Mouse (Mus musculus) CH12.LX (cell line): ENCODE results near the gene Prrx2. TPM values are rescaled to one million over a fixed set of nuclear protein-coding genes. Genes with fewer than 3 reads are reported as not detected.

ENCODE experiments used
- DNase-seq: peaks from one replicate; pipeline ENCODE4 v3.0.0-alpha.2; 2013; ENCODE audit errors: extremely low read depth
- H3K27ac ChIP-seq: 2 replicates; pipeline ENCODE4 v1.5.1; 2012; ENCODE audit warnings: low read depth, mild to moderate bottlenecking, control low read depth, moderate library complexity; ENCODE audit not compliant: insufficient read depth
- H3K27me3 ChIP-seq: replicated peaks from 2 replicates; pipeline ENCODE3; 2012; ENCODE audit warnings: inconsistent platforms
- H3K36me3 ChIP-seq, 2 experiments: replicated peaks in 1 of 2; 2 replicates each; pipeline versions ENCODE3 to v1.6.1; 2012; ENCODE audit warnings: inconsistent platforms in 1 of 2, low read length in 1 of 2, mild to moderate bottlenecking in 1 of 2, mixed read lengths in 1 of 2, moderate library complexity in 1 of 2; ENCODE audit not compliant: control insufficient read depth in 1 of 2, insufficient read depth in 1 of 2
- H3K4me1 ChIP-seq, 2 experiments: 2 replicates each; pipeline ENCODE4 v1.6.1; 2012; ENCODE audit warnings: inconsistent platforms in 1 of 2, moderate library complexity in 1 of 2; ENCODE audit not compliant: insufficient read depth in 2 of 2, control insufficient read depth in 1 of 2
- H3K4me2 ChIP-seq: 2 replicates; pipeline ENCODE4 v1.6.1; 2012; ENCODE audit warnings: low read depth, mild to moderate bottlenecking, control low read depth; ENCODE audit not compliant: poor library complexity, insufficient read depth, severe bottlenecking
- H3K4me3 ChIP-seq, 3 experiments: fragments of 150-350 bp in 1 of 3; sonication (generic) in 1 of 3; replicated peaks in 1 of 3; 2 replicates each; pipeline versions ENCODE3 to v1.5.1; 2011 to 2012; ENCODE audit warnings: low read depth in 2 of 3, low read length in 2 of 3, mild to moderate bottlenecking in 2 of 3, moderate library complexity in 2 of 3, control low read depth in 1 of 3, improper control_type of control experiment in 1 of 3, inconsistent platforms in 1 of 3, mixed read lengths in 1 of 3; ENCODE audit not compliant: poor library complexity in 1 of 3
- H3K79me2 ChIP-seq: replicated peaks from 2 replicates; pipeline ENCODE4 v1.6.1; 2012; ENCODE audit warnings: mild to moderate bottlenecking, moderate library complexity; ENCODE audit not compliant: control insufficient read depth, poor library complexity, insufficient read depth, severe bottlenecking; ENCODE audit errors: extremely low read depth
- H3K9ac ChIP-seq: 2 replicates; pipeline ENCODE4 v1.6.1; 2012; ENCODE audit warnings: low read depth, mild to moderate bottlenecking, control low read depth, moderate library complexity; ENCODE audit not compliant: insufficient read depth
- H3K9me3 ChIP-seq: replicated peaks from 2 replicates; pipeline ENCODE3; 2012; ENCODE audit warnings: low read length, inconsistent platforms, mixed read lengths
- BHLHE40 ChIP-seq: IDR thresholded peaks from 2 replicates; pipeline ENCODE4 v1.6.1; 2011; ENCODE audit warnings: mild to moderate bottlenecking, low read depth, low read length, improper control_type of control experiment
- CHD1 ChIP-seq: IDR thresholded peaks from 2 replicates; pipeline ENCODE4 v1.6.1; 2012; ENCODE audit warnings: low read depth, low read length, improper control_type of control experiment, inconsistent platforms
- CHD2 ChIP-seq: IDR thresholded peaks from 2 replicates; pipeline ENCODE4 v1.6.1; 2011; ENCODE audit warnings: low read length, improper control_type of control experiment
- CTCF ChIP-seq, 2 experiments: IDR thresholded peaks in 1 of 2; conservative IDR thresholded peaks in 1 of 2; 2 replicates each; pipeline ENCODE4 v1.5.1; 2011 to 2012; ENCODE audit warnings: low read depth in 2 of 2, low read length in 2 of 2, improper control_type of control experiment in 1 of 2, inconsistent platforms in 1 of 2, mild to moderate bottlenecking in 1 of 2, moderate library complexity in 1 of 2
- E2F4 ChIP-seq: IDR thresholded peaks from 2 replicates; pipeline ENCODE4 v1.6.1; 2011; ENCODE audit warnings: low read depth, low read length, improper control_type of control experiment; ENCODE audit not compliant: insufficient replicate concordance
- ELF1 ChIP-seq: IDR thresholded peaks from 2 replicates; pipeline ENCODE4 v1.6.1; 2014; ENCODE audit warnings: low read depth, mild to moderate bottlenecking, inconsistent platforms, low read length, improper control_type of control experiment
- EP300 ChIP-seq: IDR thresholded peaks from 2 replicates; pipeline ENCODE4 v1.6.1; 2011; ENCODE audit warnings: low read length, improper control_type of control experiment
- ETS1 ChIP-seq: conservative IDR thresholded peaks from 2 replicates; pipeline ENCODE4 v1.6.1; 2012; ENCODE audit warnings: low read depth, mild to moderate bottlenecking, inconsistent platforms, low read length, improper control_type of control experiment, moderate library complexity
- GABPA ChIP-seq: IDR thresholded peaks from 2 replicates; pipeline ENCODE4 v1.6.1; 2012; ENCODE audit warnings: low read depth, low read length, improper control_type of control experiment, inconsistent platforms; ENCODE audit not compliant: insufficient replicate concordance
- HCFC1 ChIP-seq: IDR thresholded peaks from 2 replicates; pipeline ENCODE4 v1.6.1; 2012; ENCODE audit warnings: low read depth, mild to moderate bottlenecking, inconsistent platforms, low read length, improper control_type of control experiment
- IRF4 ChIP-seq: IDR thresholded peaks from 2 replicates; pipeline ENCODE4 v1.6.1; 2014; ENCODE audit warnings: low read depth, mild to moderate bottlenecking, inconsistent platforms, low read length, improper control_type of control experiment
- JUN ChIP-seq: IDR thresholded peaks from 2 replicates; pipeline ENCODE4 v1.6.1; 2011; ENCODE audit warnings: low read depth, mild to moderate bottlenecking, low read length, improper control_type of control experiment, moderate library complexity; ENCODE audit not compliant: insufficient read depth
- JUND ChIP-seq: conservative IDR thresholded peaks from 2 replicates; pipeline ENCODE4 v1.6.1; 2011; ENCODE audit warnings: low read depth, low read length, improper control_type of control experiment
- KAT2A ChIP-seq: IDR thresholded peaks from 2 replicates; pipeline ENCODE4 v1.6.1; 2012; ENCODE audit warnings: low read length, improper control_type of control experiment, inconsistent platforms; ENCODE audit not compliant: insufficient replicate concordance
- MAFK ChIP-seq: IDR thresholded peaks from 2 replicates; pipeline ENCODE4 v1.6.1; 2011; ENCODE audit warnings: low read length, improper control_type of control experiment; ENCODE audit not compliant: insufficient replicate concordance
- MAX ChIP-seq: IDR thresholded peaks from 2 replicates; pipeline ENCODE4 v1.6.1; 2011; ENCODE audit warnings: low read length, improper control_type of control experiment
- MAZ ChIP-seq: IDR thresholded peaks from 2 replicates; pipeline ENCODE4 v1.6.1; 2012; ENCODE audit warnings: low read depth, mild to moderate bottlenecking, inconsistent platforms, low read length, improper control_type of control experiment, moderate library complexity
- MEF2A ChIP-seq: IDR thresholded peaks from 2 replicates; pipeline ENCODE4 v1.6.1; 2014; ENCODE audit warnings: low read depth, mild to moderate bottlenecking, inconsistent platforms, low read length, improper control_type of control experiment, borderline replicate concordance
- MXI1 ChIP-seq: IDR thresholded peaks from 2 replicates; pipeline ENCODE4 v1.6.1; 2011; ENCODE audit warnings: mild to moderate bottlenecking, low read depth, low read length, improper control_type of control experiment
- MYC ChIP-seq: IDR thresholded peaks from 2 replicates; pipeline ENCODE4 v1.6.1; 2011; ENCODE audit warnings: low read depth, mild to moderate bottlenecking, improper control_type of control experiment, low read length
- NELFE ChIP-seq: IDR thresholded peaks from 2 replicates; pipeline ENCODE4 v1.6.1; 2011; ENCODE audit warnings: low read depth, low read length, improper control_type of control experiment
- NRF1 ChIP-seq: IDR thresholded peaks from 2 replicates; pipeline ENCODE4 v1.6.1; 2014; ENCODE audit warnings: low read depth, mild to moderate bottlenecking, inconsistent platforms, low read length, improper control_type of control experiment, moderate library complexity
- PAX5 ChIP-seq: IDR thresholded peaks from 2 replicates; pipeline ENCODE4 v1.6.1; 2012; ENCODE audit warnings: low read length, inconsistent platforms, mixed read lengths
- POLR2A ChIP-seq: IDR thresholded peaks from 2 replicates; pipeline ENCODE4 v1.6.1; 2011; ENCODE audit warnings: low read depth, mild to moderate bottlenecking, improper control_type of control experiment, low read length
- POLR2AphosphoS2 ChIP-seq: IDR thresholded peaks from 2 replicates; pipeline ENCODE4 v1.6.1; 2011; ENCODE audit warnings: low read depth, low read length, improper control_type of control experiment
- RAD21 ChIP-seq: IDR thresholded peaks from 2 replicates; pipeline ENCODE4 v1.6.1; 2011; ENCODE audit warnings: low read depth, mild to moderate bottlenecking, low read length, improper control_type of control experiment, moderate library complexity
- RCOR1 ChIP-seq: conservative IDR thresholded peaks from 2 replicates; pipeline ENCODE4 v1.6.1; 2012; ENCODE audit warnings: low read depth, mild to moderate bottlenecking, inconsistent platforms, low read length, improper control_type of control experiment
- SIN3A ChIP-seq: IDR thresholded peaks from 2 replicates; pipeline ENCODE4 v1.6.1; 2012; ENCODE audit warnings: low read length, improper control_type of control experiment, inconsistent platforms
- SMC3 ChIP-seq: IDR thresholded peaks from 2 replicates; pipeline ENCODE4 v1.6.1; 2011; ENCODE audit warnings: low read depth, low read length, improper control_type of control experiment
- TBP ChIP-seq: conservative IDR thresholded peaks from 2 replicates; pipeline ENCODE4 v1.6.1; 2011; ENCODE audit warnings: low read depth, low read length, improper control_type of control experiment
- TCF12 ChIP-seq: IDR thresholded peaks from 2 replicates; pipeline ENCODE4 v1.6.1; 2014; ENCODE audit warnings: low read depth, mild to moderate bottlenecking, inconsistent platforms, low read length, improper control_type of control experiment
- UBTF ChIP-seq: IDR thresholded peaks from 2 replicates; pipeline ENCODE4 v1.6.1; 2012; ENCODE audit warnings: low read depth, mild to moderate bottlenecking, inconsistent platforms, low read length, improper control_type of control experiment, moderate library complexity
- USF1 ChIP-seq: IDR thresholded peaks from 2 replicates; pipeline ENCODE4 v1.6.1; 2014; ENCODE audit warnings: low read depth, mild to moderate bottlenecking, inconsistent platforms, low read length, improper control_type of control experiment
- USF2 ChIP-seq: conservative IDR thresholded peaks from 2 replicates; pipeline ENCODE4 v1.6.1; 2011; ENCODE audit warnings: low read depth, low read length, improper control_type of control experiment
- ZC3H11A ChIP-seq: IDR thresholded peaks from 2 replicates; pipeline ENCODE4 v1.6.1; 2012; ENCODE audit warnings: low read depth, mild to moderate bottlenecking, inconsistent platforms, low read length, improper control_type of control experiment
- ZKSCAN1 ChIP-seq: IDR thresholded peaks from 2 replicates; pipeline ENCODE4 v1.6.1; 2012; ENCODE audit warnings: low read depth, inconsistent platforms, low read length, improper control_type of control experiment, borderline replicate concordance
- ZMIZ1 ChIP-seq: IDR thresholded peaks from 2 replicates; pipeline ENCODE4 v1.6.1; 2012; ENCODE audit warnings: low read depth, mild to moderate bottlenecking, inconsistent platforms, low read length, improper control_type of control experiment
- ZNF384 ChIP-seq: IDR thresholded peaks from 2 replicates; pipeline ENCODE4 v1.6.1; 2012; ENCODE audit warnings: low read depth, low read length, improper control_type of control experiment, inconsistent platforms
- dilution Hi-C: fragments of 300-500 bp; cut with MboI; formaldehyde crosslinking; loops from 2 replicates; pipeline ENCODE4 v1.14.3; 2020; ENCODE audit warnings: low sequenced_read_pairs; ENCODE audit not compliant: extremely low pct_unique_long_range_greater_than_20kb, extremely low pct_ligation_motif_present
- in situ Hi-C: fragments of 300-500 bp; cut with MboI; formaldehyde crosslinking; loops from 3 replicates; pipeline ENCODE4 v1.14.3; 2019; ENCODE audit warnings: low sequenced_read_pairs, low pct_ligation_motif_present, low pct_unique_long_range_greater_than_20kb, mixed read lengths
- polyA plus RNA-seq: library from polyadenylated mRNA; unstranded; fragments of >175 nt; gene quantifications from 2 replicates; pipeline ENCODE4 v1.2.1, GENCODE M21; 2012; ENCODE audit warnings: low read depth; ENCODE audit not compliant: insufficient read length
- total RNA-seq, 2 experiments: library from RNA; depleted of rRNA; stranded (reverse); fragments of 300-350 nt in 1 of 2; fragments of >200 nt in 1 of 2; gene quantifications; 2 replicates each; pipeline ENCODE4 v1.2.3; 2012 to 2014

The Prrx2 gene
- total and polyA plus RNA-seq, 3 experiments = not detected

GRCm38 (mm10) chr2:30928893-30929482, 94.2 kb downstream of the Prrx2 start:
- Histone ChIP-seq H3K4me1 (peaks cover 26 to 41% of the 10 kb centered on the region in 2 experiments), H3K4me3 (peak overlapping the region; percentile 48 to 61 (median 61)), H3K36me3 (peaks cover 0 to 3% of the 10 kb centered on the region in 2 experiments), H3K9me3 (peaks cover 2% of the 10 kb centered on the region), H3K4me2 (peak overlapping the region; percentile 87), H3K79me2 (no peaks in the 10 kb centered on the region), H3K27me3 (peaks cover under 1% of the 10 kb centered on the region), H3K27ac (peak overlapping the region; percentile 52), H3K9ac (peak overlapping the region; percentile 68)
- peak; percentile 94 for DNase-seq
- TF ChIP-seq TBP (peak; percentile 90), RCOR1 (no peak), ZMIZ1 (peak; percentile 41; the same call in 1 of the 2 replicates), MEF2A (no peak), POLR2AphosphoS2 (0 out of 2 replicates have a peak, but pooled peaks have one; percentile 64), UBTF (no peak), ZKSCAN1 (no peak), RAD21 (no peak), MAZ (peak; percentile 64; the same call in 1 of the 2 replicates), ZNF384 (no peak), EP300 (peak; percentile 42; the same call in 1 of the 2 replicates), NELFE (peak; percentile 74), ETS1 (no peak), ELF1 (peak; percentile 78), PAX5 (no peak), ZC3H11A (no peak), IRF4 (no peak), USF2 (no peak), USF1 (no peak), BHLHE40 (no peak), MXI1 (peak; percentile 77), CHD1 (peak; percentile 89; the same call in 1 of the 2 replicates), NRF1 (no peak), JUN (no peak), KAT2A (no peak), MYC (peak; percentile 55; the same call in 1 of the 2 replicates), MAX (no peak; the same call in 1 of the 2 replicates), CTCF (conservative IDR thresholded peaks at IDR 0.05 in 1 of 2, IDR thresholded peaks at IDR 0.05 in 1 of 2; ENCODE audit: low read depth in 2 of 2, low read length in 2 of 2) (no peak; a peak in 1 of 4 replicates), POLR2A (peak; percentile 87), MAFK (no peak), JUND (no peak), E2F4 (no peak), HCFC1 (peak; percentile 9; the same call in 1 of the 2 replicates), SIN3A (peak; percentile 83), GABPA (no peak), CHD2 (no peak), SMC3 (no peak), TCF12 (peak; percentile 45; the same call in 1 of the 2 replicates)
- dilution Hi-C loops = no loop called here
- in situ Hi-C loops = no loop called here
